In the genomic region with DNA sequence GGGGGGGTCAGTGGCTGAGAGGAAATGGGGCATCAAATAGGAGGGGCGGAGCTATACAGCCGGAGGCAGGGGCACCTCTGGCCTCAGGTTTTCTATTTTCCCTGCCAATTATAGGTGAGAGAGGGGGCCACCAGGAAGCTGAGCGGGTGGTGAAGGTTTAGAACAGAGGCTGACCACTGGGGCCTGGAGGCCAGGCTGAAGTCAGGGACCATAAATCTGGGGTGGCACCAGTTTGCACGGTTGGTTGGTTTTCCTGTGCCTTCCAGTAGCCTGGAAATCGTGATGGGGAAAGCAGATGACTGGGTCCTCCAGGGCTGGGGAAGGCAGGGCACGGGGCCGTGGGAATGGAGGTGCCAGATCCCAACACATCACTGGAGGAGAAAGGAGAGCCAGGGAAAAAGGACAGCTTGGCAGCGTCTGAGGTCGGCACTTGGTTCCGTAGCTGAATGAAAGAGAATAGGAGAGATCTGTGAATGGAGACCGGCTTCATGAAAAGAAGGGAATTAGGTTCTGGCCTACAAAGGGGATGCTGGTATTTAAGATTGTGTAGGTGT, we compare ENCODE assay signal across 21 mouse cellular contexts.
DNase-seq lines count a peak whose midpoint lies in the region; ATAC-seq and TF ChIP-seq lines count a peak whose summit lies in the region.
"Had no signal": no experiment of that assay in that cellular context is flagged by ENCODE, and none has a peak within 500 bp of the region (broad histone marks: within the 10 kb centered on the region; RNA-seq: fewer than 3 reads in every experiment).

No protein-coding gene starts in this region.

- no peak for ATAC-seq in hindbrain, embryonic 12.5 days (ENCODE audit: low FRiP score)
- ATAC-seq: forebrain, embryonic 16.5 days had no signal

- DNase-seq in hindbrain, embryonic 10.5 days (ENCODE audit: low spot score): no peak
- DNase-seq in right cerebral cortex, postnatal 10 days (ENCODE audit: low spot score in 2 of 2): peak; percentile 60 to 64
- DNase-seq in right cerebral cortex, postnatal 14 days: no peak
- peak; percentile 23 to 63 for DNase-seq in kidney, postnatal 25 days
- no peak for DNase-seq in thymus, adult 2 months
- no peak for DNase-seq in gastrocnemius, adult 2 months
- DNase-seq: adrenal gland, adult 2 months; cerebellum, postnatal 10 days; heart, adult 18-20 months; layer of hippocampus, postnatal 36 days; lung, adult 2 months; lung, postnatal 36 days; right cerebral cortex, postnatal 25 days; thymus, postnatal 25 days had no signal

- intact Hi-C loops in gastrocnemius, adult 2 months (cut with DNase I): no loop called here

- peaks cover 38% of the 10 kb centered on the region for H3K4me1 ChIP-seq in hindbrain, embryonic 10.5 days (replicated peaks)
- peaks cover 22% of the 10 kb centered on the region for H3K4me1 ChIP-seq in hindbrain, embryonic 12.5 days
- no peaks in the 10 kb centered on the region for H3K4me1 ChIP-seq in thymus, adult 2 months (replicated peaks; ENCODE audit: control insufficient read depth, insufficient read depth, low read length)

- 89% methylated on average over 11 of the region's 11 CpGs for WGBS in hindbrain, embryonic 10.5 days
- 78% methylated on average over 11 of the region's 11 CpGs for WGBS in hindbrain, embryonic 12.5 days
- WGBS in thymus, adult 2 months: 94% methylated on average over 11 of the region's 11 CpGs

- no peak for TF ChIP-seq POLR2A in thymus, adult 2 months (IDR thresholded peaks at IDR 0.05; ENCODE audit: control insufficient read depth, extremely low read depth, insufficient read depth, low read length, poor library complexity)

- H3K36me3 ChIP-seq in hindbrain, embryonic 10.5 days: no peaks in the 10 kb centered on the region
- no peaks in the 10 kb centered on the region for H3K36me3 ChIP-seq in hindbrain, embryonic 12.5 days
- H3K36me3 ChIP-seq in thymus, adult 2 months (ENCODE audit: control insufficient read depth, insufficient read depth, low read length): no peaks in the 10 kb centered on the region
- H3K36me3 ChIP-seq: embryonic facial prominence, embryonic 12.5 days; midbrain, embryonic 12.5 days had no signal

- peaks cover 11% of the 10 kb centered on the region for H3K9me3 ChIP-seq in hindbrain, embryonic 10.5 days
- H3K9me3 ChIP-seq in hindbrain, embryonic 12.5 days (replicated peaks): no peaks in the 10 kb centered on the region; the same call in 1 of the 2 replicates
- H3K9me3 ChIP-seq: midbrain, embryonic 12.5 days had no signal

- peaks cover 30% of the 10 kb centered on the region for H3K27me3 ChIP-seq in hindbrain, embryonic 10.5 days (ENCODE audit: insufficient read depth, poor library complexity, severe bottlenecking)
- peaks cover 14% of the 10 kb centered on the region for H3K27me3 ChIP-seq in hindbrain, embryonic 12.5 days
- no peaks in the 10 kb centered on the region for H3K27me3 ChIP-seq in thymus, adult 2 months (ENCODE audit: control insufficient read depth, insufficient read depth, low read length)
- H3K27me3 ChIP-seq: CH12.LX; embryonic facial prominence, embryonic 12.5 days had no signal

- no peak overlapping the region for H3K4me3 ChIP-seq in hindbrain, embryonic 10.5 days
- no peak overlapping the region for H3K4me3 ChIP-seq in hindbrain, embryonic 12.5 days
- H3K4me3 ChIP-seq in thymus, adult 2 months (ENCODE audit: control insufficient read depth, insufficient read depth, low read length): no peak overlapping the region
- H3K4me3 ChIP-seq in gastrocnemius, adult 2 months: no peak overlapping the region
- H3K4me3 ChIP-seq: embryonic facial prominence, embryonic 12.5 days; midbrain, embryonic 12.5 days had no signal

- no peak overlapping the region for H3K4me2 ChIP-seq in hindbrain, embryonic 12.5 days (replicated peaks)
- H3K4me2 ChIP-seq: embryonic facial prominence, embryonic 12.5 days; liver, embryonic 11.5 days; midbrain, embryonic 12.5 days had no signal

- TF ChIP-seq CTCF in thymus, adult 2 months (IDR thresholded peaks at IDR 0.05; ENCODE audit: borderline replicate concordance, control insufficient read depth, extremely low read depth, insufficient read depth, low read length, poor library complexity): no peak
- TF ChIP-seq CTCF in gastrocnemius, adult 2 months (IDR thresholded peaks at IDR 0.05): no peak

- 0 out of 2 replicates have a peak overlapping the region, but pooled peaks have one; percentile 53 for H3K27ac ChIP-seq in hindbrain, embryonic 10.5 days
- H3K27ac ChIP-seq in hindbrain, embryonic 12.5 days: no peak overlapping the region
- H3K27ac ChIP-seq in thymus, adult 2 months (ENCODE audit: control insufficient read depth, insufficient read depth, low read length): no peak overlapping the region
- no peak overlapping the region for H3K27ac ChIP-seq in gastrocnemius, adult 2 months
- H3K27ac ChIP-seq: embryonic facial prominence, embryonic 12.5 days; midbrain, embryonic 12.5 days; stomach, postnatal 0 days had no signal

- no peak overlapping the region for H3K9ac ChIP-seq in hindbrain, embryonic 12.5 days
- H3K9ac ChIP-seq: embryonic facial prominence, embryonic 12.5 days; midbrain, embryonic 12.5 days had no signal

Comparison
In these comparisons a context has a peak if more than half of its experiments do, and no peak if none do; other contexts are left out.
1. DNase-seq: peak in right cerebral cortex, postnatal 10 days (2 of 2) and kidney, postnatal 25 days (2 of 2); none in hindbrain, embryonic 10.5 days (single experiment), right cerebral cortex, postnatal 14 days (single experiment), thymus, adult 2 months (single experiment) and gastrocnemius, adult 2 months (single experiment).